Mouse (Mus musculus) monocyte, adult 2 months (primary cell): ENCODE measurements around the gene Hnrnpul2.
"Not testable (repeated sequence)": the region's sequence is repeated elsewhere in the genome, so short reads cannot be mapped to it uniquely, and the experiment has no call there.

Experiments
- DNase-seq, 2 experiments: peaks; one replicate each; pipeline ENCODE4 v3.0.0; 2022; ENCODE audit warnings: low spot score in 2 of 2, low read depth in 1 of 2

Hnrnpul2 gene

GRCm38 (mm10) chr19:8818301-8818798 lies 1.5 kb upstream of the Hnrnpul2 start:
- DNase-seq, result no peak

GRCm38 (mm10) chr19:8818801-8819595 lies 812 bp upstream of the Hnrnpul2 start, which contains the start of gene Ttc9c:
TSS of gene Ttc9c (minus strand) at chr19:8819333.
- peak; percentile 89 to 90 for DNase-seq

GRCm38 (mm10) chr19:8820424-8820956 lies 680 bp downstream of the Hnrnpul2 start:
- DNase-seq, result no peak

GRCm38 (mm10) chr19:8821146-8821545 lies 1.3 kb downstream of the Hnrnpul2 start:
- no peak for DNase-seq

GRCm38 (mm10) chr19:8822696-8823095 lies 2.9 kb downstream of the Hnrnpul2 start:
- no peak for DNase-seq

- peak; percentile 42 for DNase-seq
Observed at GRCm38 (mm10) chr19:8829660-8830059, 9.8 kb downstream of the Hnrnpul2 start, which contains the start of gene AC129217.1. TSS of gene AC129217.1 (plus strand) at chr19:8829773.

- no peak for DNase-seq
Observed at GRCm38 (mm10) chr19:8830664-8831063, 10.9 kb downstream of the Hnrnpul2 start.

GRCm38 (mm10) chr19:8831262-8831661 lies 11.5 kb downstream of the Hnrnpul2 start:
- DNase-seq, result no peak

- DNase-seq, result no peak
Observed at GRCm38 (mm10) chr19:8832971-8833370, 13.2 kb downstream of the Hnrnpul2 start.

GRCm38 (mm10) chr19:8836327-8836726 lies 16.5 kb downstream of the Hnrnpul2 start:
- DNase-seq, result not testable (repeated sequence)

GRCm38 (mm10) chr19:8837251-8837791 lies 17.5 kb downstream of the Hnrnpul2 start, which contains the start of gene Bscl2:
TSS of gene Bscl2 (plus strand) at chr19:8837467.
- peak; percentile 64 to 79 for DNase-seq

GRCm38 (mm10) chr19:8838041-8838730 lies 18.4 kb downstream of the Hnrnpul2 start:
- DNase-seq, result no peak

- no peak for DNase-seq
Observed at GRCm38 (mm10) chr19:8839103-8839907, 19.5 kb downstream of the Hnrnpul2 start, which contains the start of gene Gng3. TSS of gene Gng3 (minus strand) at chr19:8839194.

GRCm38 (mm10) chr19:8839908-8840791 lies 20.3 kb downstream of the Hnrnpul2 start:
- peak; percentile 29 to 56 for DNase-seq

- no peak for DNase-seq
Observed at GRCm38 (mm10) chr19:8841012-8841411, 21.2 kb downstream of the Hnrnpul2 start.

GRCm38 (mm10) chr19:8842961-8843360 lies 23.2 kb downstream of the Hnrnpul2 start:
- peak; percentile 6 to 20 for DNase-seq

GRCm38 (mm10) chr19:8844371-8845129 lies 24.7 kb downstream of the Hnrnpul2 start:
- DNase-seq, result peak in 1 of 2 experiments; percentile 56

GRCm38 (mm10) chr19:8848356-8848755 lies 28.5 kb downstream of the Hnrnpul2 start:
- no peak for DNase-seq
